Mouse (Mus musculus): ENCODE results near the gene Col11a1. TPM values are rescaled to one million over a fixed set of nuclear protein-coding genes. Genes with fewer than 3 reads are reported as not detected.
A peak's percentile ranks its signal among the peaks of the same experiment; 100 is the strongest.

The Col11a1 gene
- polyA plus RNA-seq, 1 experiment from 2014 or later: 3.5 TPM

- no peak overlapping the region for H3K27ac ChIP-seq (replicated peaks)
- H3K9ac ChIP-seq (ENCODE audit: low read length): no peak overlapping the region
- no peaks in the 10 kb centered on the region for H3K27me3 ChIP-seq (ENCODE audit: control insufficient read depth, insufficient read depth, low read length)
- TF ChIP-seq EP300 (optimal IDR thresholded peaks at IDR 0.05): no peak
- no peak for TF ChIP-seq CTCF (IDR thresholded peaks at IDR 0.05; ENCODE audit: low read depth)
- DNase-seq (ENCODE audit: low spot score): no peak
- ATAC-seq (ENCODE audit: low FRiP score, low TSS enrichment): no peak
- H3K4me1 ChIP-seq (replicated peaks; ENCODE audit: control insufficient read depth, insufficient read depth): no peaks in the 10 kb centered on the region
- no peaks in the 10 kb centered on the region for H3K9me3 ChIP-seq (ENCODE audit: control insufficient read depth, low read length)
- no peaks in the 10 kb centered on the region for H3K36me3 ChIP-seq (ENCODE audit: control insufficient read depth, insufficient read depth, low read length)
- no peak overlapping the region for H3K4me3 ChIP-seq (ENCODE audit: low read depth, low read length)
- no peak overlapping the region for H3K4me2 ChIP-seq (replicated peaks; ENCODE audit: low read depth)
Measured at GRCm38 (mm10) chr3:114052406-114052805, 22.1 kb downstream of the Col11a1 start.

GRCm38 (mm10) chr3:114053501-114053900 is 23.2 kb downstream of the Col11a1 start:
- ATAC-seq (ENCODE audit: low FRiP score, low TSS enrichment): no peak
- no peak overlapping the region for H3K27ac ChIP-seq (replicated peaks)
- 63% methylated on average over 3 of the region's 3 CpGs for WGBS

GRCm38 (mm10) chr3:114065123-114065522 is 34.8 kb downstream of the Col11a1 start:
- Histone ChIP-seq H3K27me3 (ENCODE audit: control insufficient read depth, insufficient read depth, low read length) (no peaks in the 10 kb centered on the region), H3K9me3 (ENCODE audit: control insufficient read depth, low read length) (no peaks in the 10 kb centered on the region), H3K4me3 (ENCODE audit: low read depth, low read length) (no peak overlapping the region), H3K4me1 (replicated peaks; ENCODE audit: control insufficient read depth, insufficient read depth) (no peaks in the 10 kb centered on the region), H3K4me2 (replicated peaks; ENCODE audit: low read depth) (no peak overlapping the region), H3K36me3 (ENCODE audit: control insufficient read depth, insufficient read depth, low read length) (no peaks in the 10 kb centered on the region), H3K27ac (replicated peaks) (no peak overlapping the region), H3K9ac (ENCODE audit: low read length) (no peak overlapping the region)
- TF ChIP-seq CTCF (IDR thresholded peaks at IDR 0.05; ENCODE audit: low read depth) (no peak), EP300 (optimal IDR thresholded peaks at IDR 0.05) (no peak)
- ATAC-seq (ENCODE audit: low FRiP score, low TSS enrichment) (no peak), DNase-seq (ENCODE audit: low spot score) (no peak)
- WGBS: 52% methylated on average over 4 of the region's 4 CpGs

More at GRCm38 (mm10) chr3:114053501-114053900, 23.2 kb downstream of the Col11a1 start:
- no peak overlapping the region for H3K9ac ChIP-seq (ENCODE audit: low read length)
- no peak for DNase-seq (ENCODE audit: low spot score)
- H3K4me1 ChIP-seq (replicated peaks; ENCODE audit: control insufficient read depth, insufficient read depth): no peaks in the 10 kb centered on the region
- H3K9me3 ChIP-seq (ENCODE audit: control insufficient read depth, low read length): no peaks in the 10 kb centered on the region
- no peak overlapping the region for H3K4me2 ChIP-seq (replicated peaks; ENCODE audit: low read depth)
- no peaks in the 10 kb centered on the region for H3K27me3 ChIP-seq (ENCODE audit: control insufficient read depth, insufficient read depth, low read length)
- H3K4me3 ChIP-seq (ENCODE audit: low read depth, low read length): no peak overlapping the region
- no peak for TF ChIP-seq CTCF (IDR thresholded peaks at IDR 0.05; ENCODE audit: low read depth)
- TF ChIP-seq EP300 (optimal IDR thresholded peaks at IDR 0.05): no peak
- H3K36me3 ChIP-seq (ENCODE audit: control insufficient read depth, insufficient read depth, low read length): no peaks in the 10 kb centered on the region

- Histone ChIP-seq H3K4me3 (ENCODE audit: low read depth, low read length) (no peak overlapping the region), H3K27me3 (ENCODE audit: control insufficient read depth, insufficient read depth, low read length) (no peaks in the 10 kb centered on the region), H3K4me1 (replicated peaks; ENCODE audit: control insufficient read depth, insufficient read depth) (no peaks in the 10 kb centered on the region), H3K4me2 (replicated peaks; ENCODE audit: low read depth) (peak overlapping the region; percentile 12), H3K9me3 (ENCODE audit: control insufficient read depth, low read length) (no peaks in the 10 kb centered on the region), H3K36me3 (ENCODE audit: control insufficient read depth, insufficient read depth, low read length) (no peaks in the 10 kb centered on the region), H3K27ac (replicated peaks) (no peak overlapping the region), H3K9ac (ENCODE audit: low read length) (no peak overlapping the region)
- TF ChIP-seq CTCF (IDR thresholded peaks at IDR 0.05; ENCODE audit: low read depth) (no peak), EP300 (optimal IDR thresholded peaks at IDR 0.05) (no peak)
- 35% methylated on average over 4 of the region's 4 CpGs for WGBS
- ATAC-seq (ENCODE audit: low FRiP score, low TSS enrichment) (peak; percentile 54; the same call in 1 of the 2 replicates), DNase-seq (ENCODE audit: low spot score) (peak; percentile 14)
Measured at GRCm38 (mm10) chr3:114065587-114065986, 35.2 kb downstream of the Col11a1 start.

- Histone ChIP-seq H3K27me3 (ENCODE audit: control insufficient read depth, insufficient read depth, low read length) (no peaks in the 10 kb centered on the region), H3K4me3 (ENCODE audit: low read depth, low read length) (no peak overlapping the region), H3K36me3 (ENCODE audit: control insufficient read depth, insufficient read depth, low read length) (no peaks in the 10 kb centered on the region), H3K9me3 (ENCODE audit: control insufficient read depth, low read length) (no peaks in the 10 kb centered on the region), H3K4me1 (replicated peaks; ENCODE audit: control insufficient read depth, insufficient read depth) (no peaks in the 10 kb centered on the region), H3K27ac (replicated peaks) (no peak overlapping the region), H3K9ac (ENCODE audit: low read length) (no peak overlapping the region), H3K4me2 (replicated peaks; ENCODE audit: low read depth) (no peak overlapping the region)
- TF ChIP-seq CTCF (IDR thresholded peaks at IDR 0.05; ENCODE audit: low read depth): no peak
- TF ChIP-seq EP300 (optimal IDR thresholded peaks at IDR 0.05): no peak
- 73% methylated on average over 7 of the region's 7 CpGs for WGBS
- no peak for DNase-seq (ENCODE audit: low spot score)
- ATAC-seq (ENCODE audit: low FRiP score, low TSS enrichment): no peak
Measured at GRCm38 (mm10) chr3:114099335-114099734, 69.0 kb downstream of the Col11a1 start.

- Histone ChIP-seq H3K4me2 (replicated peaks; ENCODE audit: low read depth) (no peak overlapping the region), H3K9ac (ENCODE audit: low read length) (no peak overlapping the region), H3K9me3 (ENCODE audit: control insufficient read depth, low read length) (no peaks in the 10 kb centered on the region), H3K4me3 (ENCODE audit: low read depth, low read length) (no peak overlapping the region), H3K27me3 (ENCODE audit: control insufficient read depth, insufficient read depth, low read length) (no peaks in the 10 kb centered on the region), H3K27ac (replicated peaks) (no peak overlapping the region), H3K36me3 (ENCODE audit: control insufficient read depth, insufficient read depth, low read length) (no peaks in the 10 kb centered on the region), H3K4me1 (replicated peaks; ENCODE audit: control insufficient read depth, insufficient read depth) (no peaks in the 10 kb centered on the region)
- ATAC-seq (ENCODE audit: low FRiP score, low TSS enrichment) (no peak), DNase-seq (ENCODE audit: low spot score) (no peak)
- WGBS: 25% methylated on average over 7 of the region's 7 CpGs
- TF ChIP-seq CTCF (IDR thresholded peaks at IDR 0.05; ENCODE audit: low read depth) (peak; percentile 69), EP300 (optimal IDR thresholded peaks at IDR 0.05) (no peak)
Measured at GRCm38 (mm10) chr3:114107099-114107498, 76.8 kb downstream of the Col11a1 start.
